Mouse (Mus musculus): ENCODE measurements around the gene Myo1c. TPM values are rescaled to one million over a fixed set of nuclear protein-coding genes. Genes with fewer than 3 reads are reported as not detected.

Myo1c gene
- polyA plus RNA-seq, 1 experiment from 2014 or later: 38.0 TPM

- H3K36me3 ChIP-seq: peaks cover 65% of the 10 kb centered on the region
- H3K4me1 ChIP-seq: peaks cover 8% of the 10 kb centered on the region
- ATAC-seq (ENCODE audit: low FRiP score, low read depth): no peak
- H3K27ac ChIP-seq: no peak overlapping the region
- no peak overlapping the region for H3K4me3 ChIP-seq
- H3K9me3 ChIP-seq: no peaks in the 10 kb centered on the region
- H3K4me2 ChIP-seq (replicated peaks): no peak overlapping the region
- H3K9ac ChIP-seq: no peak overlapping the region
- no peaks in the 10 kb centered on the region for H3K27me3 ChIP-seq
- WGBS: 91% methylated on average over 4 of the region's 4 CpGs
Measured at GRCm38 (mm10) chr11:75625820-75626219, 24.5 kb upstream of the Myo1c start.

- Histone ChIP-seq H3K4me2 (replicated peaks) (peak overlapping the region; percentile 87), H3K9me3 (no peaks in the 10 kb centered on the region), H3K4me3 (peak overlapping the region; percentile 65), H3K36me3 (peaks cover 38% of the 10 kb centered on the region), H3K27ac (peak overlapping the region; percentile 70; the same call in 1 of the 2 replicates), H3K4me1 (peaks cover 24% of the 10 kb centered on the region), H3K9ac (peak overlapping the region; percentile 79), H3K27me3 (no peaks in the 10 kb centered on the region)
- 13% methylated on average over 5 of the region's 5 CpGs for WGBS
- 0 out of 2 replicates have a peak, but pooled peaks have one; percentile 0 for ATAC-seq (ENCODE audit: low FRiP score, low read depth)
Measured at GRCm38 (mm10) chr11:75630098-75630497, 20.2 kb upstream of the Myo1c start.

- H3K4me3 ChIP-seq: peak within 1 kb of the TSS; percentile 65
- no peaks in the 10 kb centered on the region for H3K9me3 ChIP-seq
- peak within 1 kb of the TSS; percentile 87 for H3K4me2 ChIP-seq (replicated peaks)
- H3K4me1 ChIP-seq: peaks cover 24% of the 10 kb centered on the region
- no peaks in the 10 kb centered on the region for H3K27me3 ChIP-seq
- peaks cover 37% of the 10 kb centered on the region for H3K36me3 ChIP-seq
- peak; percentile 100 for ATAC-seq (ENCODE audit: low FRiP score, low read depth)
- H3K27ac ChIP-seq: peak within 1 kb of the TSS; percentile 70
- WGBS: under 1% methylated on average over 53 of the region's 53 CpGs
- H3K9ac ChIP-seq: peak within 1 kb of the TSS; percentile 79
Measured at GRCm38 (mm10) chr11:75630645-75631229, 19.6 kb upstream of the Myo1c start, which contains the start of gene Inpp5k. Inpp5k (plus strand) TSS chr11:75630988.

DNA sequence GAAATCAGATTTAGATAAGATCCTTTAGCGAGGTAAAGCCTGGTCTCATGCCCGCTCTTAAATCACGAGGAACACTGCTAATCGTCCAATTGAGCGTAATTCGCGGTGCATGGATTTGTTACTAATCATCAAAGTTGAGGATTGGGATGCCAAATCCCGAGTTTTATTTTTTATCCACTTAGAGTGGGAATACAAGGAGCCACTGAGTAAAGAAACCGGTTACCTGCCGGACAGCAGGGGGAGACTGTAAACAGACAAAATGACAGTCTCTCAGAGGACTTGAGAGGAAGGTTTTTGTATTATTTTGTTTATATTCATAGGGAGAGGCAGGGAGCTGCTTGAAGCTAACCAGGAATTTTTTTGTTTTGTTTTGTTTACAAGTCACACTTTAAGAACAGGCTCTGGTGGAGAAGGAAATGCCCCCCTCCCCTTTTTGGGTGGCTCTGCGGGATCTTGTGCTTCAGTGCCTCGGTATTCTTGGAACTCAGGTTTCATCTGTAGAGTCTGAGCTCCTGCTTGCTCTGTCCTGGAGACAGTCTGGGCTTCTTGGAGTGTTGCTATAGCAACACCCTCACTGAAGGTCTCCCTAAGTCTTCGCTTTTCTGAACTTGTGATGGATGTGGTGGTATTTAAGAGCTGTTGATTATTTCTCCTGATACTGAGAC lies 18.6 kb upstream of the Myo1c start:
- no peak for ATAC-seq (ENCODE audit: low FRiP score, low read depth)
- H3K9ac ChIP-seq: peak overlapping the region; percentile 73
- 13% methylated on average over 13 of the region's 13 CpGs for WGBS
- H3K4me1 ChIP-seq: peaks cover 24% of the 10 kb centered on the region
- peak overlapping the region; percentile 65 for H3K4me3 ChIP-seq
- no peaks in the 10 kb centered on the region for H3K9me3 ChIP-seq
- peak overlapping the region; percentile 87 for H3K4me2 ChIP-seq (replicated peaks)
- no peaks in the 10 kb centered on the region for H3K27me3 ChIP-seq
- H3K36me3 ChIP-seq: peaks cover 27% of the 10 kb centered on the region
- H3K27ac ChIP-seq: no peak overlapping the region

GRCm38 (mm10) chr11:75632921-75633320 lies 17.4 kb upstream of the Myo1c start:
- H3K9me3 ChIP-seq: no peaks in the 10 kb centered on the region
- peaks cover 24% of the 10 kb centered on the region for H3K4me1 ChIP-seq
- H3K9ac ChIP-seq: 0 out of 2 replicates have a peak overlapping the region, but pooled peaks have one; percentile 25
- peaks cover 23% of the 10 kb centered on the region for H3K36me3 ChIP-seq
- ATAC-seq (ENCODE audit: low FRiP score, low read depth): no peak
- H3K27ac ChIP-seq: no peak overlapping the region
- WGBS: 91% methylated on average over 5 of the region's 5 CpGs
- no peak overlapping the region for H3K4me2 ChIP-seq (replicated peaks)
- H3K27me3 ChIP-seq: no peaks in the 10 kb centered on the region
- H3K4me3 ChIP-seq: no peak overlapping the region

DNA sequence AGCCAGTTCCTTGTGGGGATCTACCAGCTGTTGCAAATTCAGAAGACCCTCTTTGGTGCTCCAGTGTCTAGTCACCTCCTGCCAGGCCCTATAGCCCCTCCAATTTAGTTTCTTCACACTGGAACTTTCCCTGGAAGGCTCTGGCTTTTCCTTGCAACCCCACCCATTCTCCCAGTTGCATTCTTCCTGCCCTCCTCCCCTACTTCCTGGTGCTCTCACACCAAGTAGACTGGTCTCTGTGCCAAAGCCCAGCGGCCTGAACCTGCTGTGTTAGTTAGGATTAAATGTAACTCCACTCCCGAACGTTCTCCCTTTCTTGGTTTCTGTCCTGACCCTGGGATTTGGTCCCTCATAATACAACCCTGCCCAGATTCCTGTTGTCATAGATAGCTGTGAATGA lies 15.5 kb upstream of the Myo1c start:
- Histone ChIP-seq H3K27ac (0 out of 2 replicates have a peak overlapping the region, but pooled peaks have one; percentile 1), H3K4me1 (peaks cover 21% of the 10 kb centered on the region), H3K9me3 (no peaks in the 10 kb centered on the region), H3K4me3 (no peak overlapping the region), H3K9ac (0 out of 2 replicates have a peak overlapping the region, but pooled peaks have one; percentile 25), H3K27me3 (no peaks in the 10 kb centered on the region), H3K36me3 (peaks cover 21% of the 10 kb centered on the region), H3K4me2 (replicated peaks) (no peak overlapping the region)
- ATAC-seq (ENCODE audit: low FRiP score, low read depth): no peak
- 83% methylated on average over 3 of the region's 3 CpGs for WGBS

GRCm38 (mm10) chr11:75635315-75635714 lies 15.0 kb upstream of the Myo1c start:
- no peak overlapping the region for H3K9ac ChIP-seq
- whole genome bisulfite sequencing: 58% methylated on average over 11 of the region's 11 CpGs
- H3K9me3 ChIP-seq: no peaks in the 10 kb centered on the region
- ATAC-seq (ENCODE audit: low FRiP score, low read depth): no peak
- H3K27me3 ChIP-seq: no peaks in the 10 kb centered on the region
- H3K4me2 ChIP-seq (replicated peaks): no peak overlapping the region
- H3K4me3 ChIP-seq: no peak overlapping the region
- H3K4me1 ChIP-seq: peaks cover 16% of the 10 kb centered on the region
- H3K27ac ChIP-seq: no peak overlapping the region
- peaks cover 23% of the 10 kb centered on the region for H3K36me3 ChIP-seq

DNA sequence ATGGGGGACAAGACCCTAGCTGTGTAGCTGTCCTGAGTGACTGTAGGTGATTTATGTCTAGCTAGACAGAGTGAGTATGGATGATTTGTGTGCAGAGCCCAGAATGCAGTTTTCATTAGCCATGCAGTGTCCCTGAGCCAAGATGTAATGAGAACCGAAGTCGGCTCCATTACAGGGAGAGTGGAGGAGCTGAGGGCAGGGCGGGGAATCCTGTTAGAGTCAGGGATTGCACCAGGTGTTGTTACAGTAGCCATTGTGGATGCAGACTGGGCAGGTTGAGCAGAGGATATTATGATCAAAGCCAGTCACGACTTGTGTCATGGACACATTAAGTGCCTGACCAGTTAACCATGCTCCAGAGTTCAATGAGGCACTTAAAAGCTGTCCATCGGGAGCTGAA lies 7.0 kb upstream of the Myo1c start:
- Histone ChIP-seq H3K4me3 (no peak overlapping the region), H3K27ac (no peak overlapping the region), H3K9ac (no peak overlapping the region), H3K36me3 (peaks cover 26% of the 10 kb centered on the region), H3K27me3 (no peaks in the 10 kb centered on the region), H3K4me2 (replicated peaks) (no peak overlapping the region), H3K9me3 (no peaks in the 10 kb centered on the region), H3K4me1 (no peaks in the 10 kb centered on the region)
- no peak for ATAC-seq (ENCODE audit: low FRiP score, low read depth)
- WGBS: 73% methylated on average over 5 of the region's 5 CpGs

GRCm38 (mm10) chr11:75644684-75645083 lies 5.6 kb upstream of the Myo1c start:
- Histone ChIP-seq H3K9me3 (no peaks in the 10 kb centered on the region), H3K27me3 (no peaks in the 10 kb centered on the region), H3K9ac (no peak overlapping the region), H3K4me2 (replicated peaks) (no peak overlapping the region), H3K36me3 (peaks cover 26% of the 10 kb centered on the region), H3K4me3 (no peak overlapping the region), H3K4me1 (no peaks in the 10 kb centered on the region), H3K27ac (no peak overlapping the region)
- WGBS: 82% methylated on average over 9 of the region's 9 CpGs
- no peak for ATAC-seq (ENCODE audit: low FRiP score, low read depth)

GRCm38 (mm10) chr11:75647681-75648211 lies 2.6 kb upstream of the Myo1c start:
- Histone ChIP-seq H3K4me3 (no peak overlapping the region), H3K9ac (no peak overlapping the region), H3K27me3 (peaks cover 8% of the 10 kb centered on the region), H3K36me3 (peaks cover 21% of the 10 kb centered on the region), H3K4me1 (peaks cover 20% of the 10 kb centered on the region), H3K9me3 (no peaks in the 10 kb centered on the region), H3K27ac (no peak overlapping the region), H3K4me2 (replicated peaks) (no peak overlapping the region)
- ATAC-seq (ENCODE audit: low FRiP score, low read depth): no peak
- WGBS: 70% methylated on average over 6 of the region's 6 CpGs

- Histone ChIP-seq H3K27ac (peak overlapping the region; percentile 22; the same call in 1 of the 2 replicates), H3K36me3 (peaks cover 19% of the 10 kb centered on the region), H3K9ac (no peak overlapping the region), H3K4me1 (peaks cover 31% of the 10 kb centered on the region), H3K4me3 (no peak overlapping the region), H3K27me3 (peaks cover 17% of the 10 kb centered on the region), H3K9me3 (no peaks in the 10 kb centered on the region), H3K4me2 (replicated peaks) (no peak overlapping the region)
- no peak for ATAC-seq (ENCODE audit: low FRiP score, low read depth)
- 71% methylated on average over 4 of the region's 4 CpGs for WGBS
Measured at GRCm38 (mm10) chr11:75649155-75649561, 1.1 kb upstream of the Myo1c start.

GRCm38 (mm10) chr11:75650958-75651425 lies 688 bp downstream of the Myo1c start:
- peaks cover 46% of the 10 kb centered on the region for H3K4me1 ChIP-seq
- no peaks in the 10 kb centered on the region for H3K9me3 ChIP-seq
- H3K4me3 ChIP-seq: peak overlapping the region; percentile 67
- ATAC-seq (ENCODE audit: low FRiP score, low read depth): no peak
- H3K27ac ChIP-seq: no peak overlapping the region
- peak overlapping the region; percentile 81 for H3K9ac ChIP-seq
- peaks cover 8% of the 10 kb centered on the region for H3K36me3 ChIP-seq
- peak overlapping the region; percentile 94 for H3K4me2 ChIP-seq (replicated peaks)
- WGBS: 43% methylated on average over 13 of the region's 13 CpGs
- H3K27me3 ChIP-seq: peaks cover 26% of the 10 kb centered on the region

Data from limb, embryonic 13.5 days (tissue).